Mouse (Mus musculus) spleen, postnatal 10 days (tissue): ENCODE measurements around the gene Nudt1.

Experiments
- DNase-seq, 2 experiments: peaks; one replicate each; pipeline ENCODE4 v3.0.0; 2021 to 2022; ENCODE audit warnings: low spot score in 2 of 2

The Nudt1 gene

GRCm38 (mm10) chr5:140382688-140383087 is 61.2 kb downstream of the Nudt1 start:
- DNase-seq, result peak in 1 of 2 experiments; percentile 53

GRCm38 (mm10) chr5:140383559-140383958 is 62.1 kb downstream of the Nudt1 start:
- peak in 1 of 2 experiments; percentile 43 for DNase-seq

- DNase-seq, result no peak
Observed at GRCm38 (mm10) chr5:140384462-140384861, 63.0 kb downstream of the Nudt1 start.

GRCm38 (mm10) chr5:140387236-140387635 is 65.8 kb downstream of the Nudt1 start:
- DNase-seq, result no peak
